Mouse (Mus musculus) erythroblast, embryonic 14.5 days (primary cell): ENCODE data around the gene Btnl10.

Source experiments
- GATA1 ChIP-seq: IDR thresholded peaks from 2 replicates; pipeline ENCODE4 v1.6.1; 2012; ENCODE audit warnings: low read length, inconsistent platforms, mixed read lengths
- TAL1 ChIP-seq: IDR thresholded peaks from 3 replicates; pipeline ENCODE4 v1.6.1; 2012; ENCODE audit warnings: low read length, inconsistent platforms, mixed read lengths

GRCm38 (mm10) chr11:58918759-58919158, 1.1 kb downstream of the Btnl10 start:
- no peak for TF ChIP-seq GATA1
- TF ChIP-seq TAL1 = no peak
